ENCODE assay signal across 9 mouse cellular contexts in the genomic region with DNA sequence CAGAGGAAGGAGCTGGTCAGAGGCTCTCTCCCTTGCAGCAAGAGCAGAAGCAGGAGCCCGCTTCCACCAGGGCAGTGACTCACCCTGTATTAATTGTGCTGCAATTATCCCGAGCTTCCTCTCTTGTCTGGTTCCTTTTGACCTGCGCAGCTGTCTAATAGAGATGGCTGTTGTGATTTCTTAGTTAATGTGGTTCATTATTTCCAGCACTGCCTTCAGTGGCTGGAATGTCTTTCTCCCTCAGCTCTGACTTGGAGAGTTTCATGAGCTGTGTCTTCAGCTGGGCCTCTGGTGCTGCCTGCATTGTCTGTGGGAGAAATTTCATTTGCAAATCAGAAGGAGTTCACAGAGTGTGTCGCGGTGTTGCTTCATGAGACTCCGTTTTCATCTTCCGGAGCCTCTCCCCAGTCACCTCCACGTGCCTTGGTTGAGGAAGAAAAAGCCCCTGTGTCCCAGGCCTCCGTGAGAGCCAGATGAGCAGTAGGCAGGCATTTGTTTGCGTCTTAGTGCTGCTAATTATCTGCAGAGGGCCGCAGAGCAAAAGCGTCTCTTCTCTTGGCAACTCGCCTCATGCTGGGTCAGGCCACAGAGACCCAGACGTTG.
A peak's percentile ranks its signal among the peaks of the same experiment; 100 is the strongest.
DNase-seq lines count a peak whose midpoint lies in the region; ATAC-seq lines count a peak whose summit lies in the region.
"Had no signal": no experiment of that assay in that cellular context is flagged by ENCODE, and none has a peak within 500 bp of the region (broad histone marks: within the 10 kb centered on the region; RNA-seq: fewer than 3 reads in every experiment).

No protein-coding gene starts in this region.

- no peak overlapping the region for H3K4me2 ChIP-seq in forebrain, embryonic 16.5 days (ENCODE audit: low read length)

- H3K27me3 ChIP-seq in forebrain, embryonic 16.5 days (replicated peaks; ENCODE audit: control insufficient read depth, insufficient read depth, low read length): no peaks in the 10 kb centered on the region
- H3K27me3 ChIP-seq in midbrain, embryonic 10.5 days (ENCODE audit: low read depth, poor library complexity, severe bottlenecking): peaks cover 21% of the 10 kb centered on the region

- H3K9ac ChIP-seq in forebrain, embryonic 16.5 days (replicated peaks; ENCODE audit: low read depth, low read length): no peak overlapping the region

- no peaks in the 10 kb centered on the region for H3K36me3 ChIP-seq in forebrain, embryonic 16.5 days (ENCODE audit: control insufficient read depth, insufficient read depth)
- H3K36me3 ChIP-seq in midbrain, embryonic 10.5 days: no peaks in the 10 kb centered on the region

- H3K4me3 ChIP-seq in forebrain, embryonic 16.5 days (replicated peaks; ENCODE audit: low read length): no peak overlapping the region
- H3K4me3 ChIP-seq in midbrain, embryonic 10.5 days: no peak overlapping the region

- H3K9me3 ChIP-seq in forebrain, embryonic 16.5 days (ENCODE audit: control insufficient read depth, low read length): no peaks in the 10 kb centered on the region
- H3K9me3 ChIP-seq in midbrain, embryonic 10.5 days (replicated peaks): no peaks in the 10 kb centered on the region

- H3K27ac ChIP-seq in forebrain, embryonic 16.5 days (ENCODE audit: low read length): no peak overlapping the region
- peak overlapping the region; percentile 60 for H3K27ac ChIP-seq in midbrain, embryonic 10.5 days (replicated peaks)

- 0 out of 2 replicates have a peak, but pooled peaks have one; percentile 26 for ATAC-seq in forebrain, embryonic 16.5 days
- ATAC-seq: CD4-positive, CD25-positive, alpha-beta regulatory T cell, adult 4 months had no signal

- DNase-seq in heart, adult 11 months: peak; percentile 77
- DNase-seq in heart, adult 8-10 months (ENCODE audit: low spot score): no peak
- DNase-seq in Muller cell, postnatal 12 days (ENCODE audit: inconsistent ontology term): peak; percentile 92
- peak; percentile 16 for DNase-seq in midbrain, embryonic 10.5 days (ENCODE audit: low spot score)
- no peak for DNase-seq in spleen, postnatal 4 days (ENCODE audit: low spot score in 2 of 2)
- no peak for DNase-seq in urinary bladder, postnatal 10 days (ENCODE audit: low spot score)
- no peak for DNase-seq in right cerebral cortex, postnatal 10 days (ENCODE audit: low spot score in 2 of 2)

- 3% methylated on average over 14 of the region's 14 CpGs for WGBS in forebrain, embryonic 16.5 days
- WGBS in midbrain, embryonic 10.5 days: 30% methylated on average over 14 of the region's 14 CpGs

- peaks cover 10% of the 10 kb centered on the region for H3K4me1 ChIP-seq in forebrain, embryonic 16.5 days (replicated peaks; ENCODE audit: control insufficient read depth, insufficient read depth, low read length)
- H3K4me1 ChIP-seq in midbrain, embryonic 10.5 days: peaks cover 16% of the 10 kb centered on the region

Comparison
In these comparisons a context has a peak if more than half of its experiments do, and no peak if none do; other contexts are left out.
1. DNase-seq: peak in heart, adult 11 months (single experiment), Muller cell, postnatal 12 days (single experiment) and midbrain, embryonic 10.5 days (single experiment); none in heart, adult 8-10 months (single experiment), spleen, postnatal 4 days (0 of 2), urinary bladder, postnatal 10 days (single experiment) and right cerebral cortex, postnatal 10 days (0 of 2).